Mouse (Mus musculus): ENCODE results near the gene Ptrh2. TPM values are rescaled to one million over a fixed set of nuclear protein-coding genes. Genes with fewer than 3 reads are reported as not detected.

Gene Ptrh2
- polyA plus RNA-seq, 1 experiment from 2014 or later = 19.4 TPM

GRCm38 (mm10) chr11:86678957-86679356, 4.8 kb upstream of the Ptrh2 start:
- peak; percentile 27 for DNase-seq (ENCODE audit: low spot score)
- Histone ChIP-seq H3K4me1 (replicated peaks; ENCODE audit: control insufficient read depth, insufficient read depth) (no peaks in the 10 kb centered on the region), H3K4me3 (ENCODE audit: low read depth, low read length) (no peak overlapping the region), H3K36me3 (ENCODE audit: control insufficient read depth, insufficient read depth, low read length) (no peaks in the 10 kb centered on the region), H3K9ac (ENCODE audit: low read length) (no peak overlapping the region), H3K27ac (replicated peaks) (no peak overlapping the region), H3K4me2 (replicated peaks; ENCODE audit: low read depth) (no peak overlapping the region), H3K27me3 (ENCODE audit: control insufficient read depth, insufficient read depth, low read length) (no peaks in the 10 kb centered on the region), H3K9me3 (ENCODE audit: control insufficient read depth, low read length) (no peaks in the 10 kb centered on the region)
- 63% methylated on average over 5 of the region's 5 CpGs for WGBS
- ATAC-seq (ENCODE audit: low FRiP score, low TSS enrichment) = 0 out of 2 replicates have a peak, but pooled peaks have one; percentile 11
- TF ChIP-seq CTCF (IDR thresholded peaks at IDR 0.05; ENCODE audit: low read depth) (no peak), EP300 (optimal IDR thresholded peaks at IDR 0.05) (no peak)

GRCm38 (mm10) chr11:86680729-86681128, 3.1 kb upstream of the Ptrh2 start:
- Histone ChIP-seq H3K4me2 (replicated peaks; ENCODE audit: low read depth) (no peak overlapping the region), H3K36me3 (ENCODE audit: control insufficient read depth, insufficient read depth, low read length) (no peaks in the 10 kb centered on the region), H3K27me3 (ENCODE audit: control insufficient read depth, insufficient read depth, low read length) (no peaks in the 10 kb centered on the region), H3K4me3 (ENCODE audit: low read depth, low read length) (no peak overlapping the region), H3K27ac (replicated peaks) (no peak overlapping the region), H3K4me1 (replicated peaks; ENCODE audit: control insufficient read depth, insufficient read depth) (no peaks in the 10 kb centered on the region), H3K9me3 (ENCODE audit: control insufficient read depth, low read length) (no peaks in the 10 kb centered on the region), H3K9ac (ENCODE audit: low read length) (no peak overlapping the region)
- DNase-seq (ENCODE audit: low spot score) (no peak), ATAC-seq (ENCODE audit: low FRiP score, low TSS enrichment) (no peak)
- TF ChIP-seq CTCF (IDR thresholded peaks at IDR 0.05; ENCODE audit: low read depth) (no peak), EP300 (optimal IDR thresholded peaks at IDR 0.05) (no peak)
- WGBS = 90% methylated on average over 3 of the region's 3 CpGs

DNA sequence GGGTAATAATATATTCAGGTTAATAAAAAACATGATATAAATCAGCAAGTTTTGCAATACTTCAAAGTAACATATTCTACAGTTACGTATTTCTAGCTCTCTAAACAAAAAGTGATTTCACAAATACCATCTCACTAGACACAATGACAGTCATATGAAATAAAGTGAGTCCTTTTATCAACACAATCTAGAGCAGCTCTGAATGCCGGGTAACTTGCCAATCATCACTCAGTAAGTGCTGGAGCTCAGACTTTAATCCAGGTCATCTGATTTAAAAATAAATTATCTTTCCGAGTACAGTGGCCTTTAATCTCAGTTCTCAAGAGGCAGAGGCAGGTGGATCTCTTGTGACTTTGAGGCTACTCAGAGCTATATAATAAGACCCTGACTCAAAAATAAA, 2.4 kb upstream of the Ptrh2 start:
- TF ChIP-seq EP300 (optimal IDR thresholded peaks at IDR 0.05) (no peak), CTCF (IDR thresholded peaks at IDR 0.05; ENCODE audit: low read depth) (no peak)
- no peaks in the 10 kb centered on the region for H3K27me3 ChIP-seq (ENCODE audit: control insufficient read depth, insufficient read depth, low read length)
- H3K4me2 ChIP-seq (replicated peaks; ENCODE audit: low read depth) = no peak overlapping the region
- DNase-seq (ENCODE audit: low spot score) = no peak
- H3K27ac ChIP-seq (replicated peaks) = no peak overlapping the region
- no peaks in the 10 kb centered on the region for H3K9me3 ChIP-seq (ENCODE audit: control insufficient read depth, low read length)
- H3K4me3 ChIP-seq (ENCODE audit: low read depth, low read length) = no peak overlapping the region
- ATAC-seq (ENCODE audit: low FRiP score, low TSS enrichment) = no peak
- H3K9ac ChIP-seq (ENCODE audit: low read length) = no peak overlapping the region
- WGBS = 72% methylated on average over 3 of the region's 3 CpGs
- no peaks in the 10 kb centered on the region for H3K36me3 ChIP-seq (ENCODE audit: control insufficient read depth, insufficient read depth, low read length)
- no peaks in the 10 kb centered on the region for H3K4me1 ChIP-seq (replicated peaks; ENCODE audit: control insufficient read depth, insufficient read depth)

DNA sequence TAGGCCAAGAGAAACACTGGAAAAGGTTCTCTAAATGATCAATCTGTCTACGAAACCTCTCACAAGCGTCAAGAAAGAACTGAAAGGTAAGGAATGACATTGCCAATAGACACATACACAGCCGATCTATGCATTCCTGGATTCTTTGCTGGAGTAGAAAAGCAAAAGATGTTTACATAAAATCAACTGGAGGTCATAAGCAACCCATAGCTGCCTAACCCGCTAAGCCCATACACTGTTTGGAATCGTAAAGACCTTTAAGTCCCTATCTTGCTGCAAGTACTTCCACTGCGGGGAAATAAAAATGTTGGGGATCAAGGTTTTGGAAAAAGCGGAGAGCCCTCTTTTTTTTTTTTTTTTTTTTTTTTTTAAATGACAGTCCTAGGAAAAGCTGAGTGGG, 924 bp upstream of the Ptrh2 start:
- 22% methylated on average over 7 of the region's 7 CpGs for WGBS
- H3K9ac ChIP-seq (ENCODE audit: low read length) = peak overlapping the region; percentile 89

DNA sequence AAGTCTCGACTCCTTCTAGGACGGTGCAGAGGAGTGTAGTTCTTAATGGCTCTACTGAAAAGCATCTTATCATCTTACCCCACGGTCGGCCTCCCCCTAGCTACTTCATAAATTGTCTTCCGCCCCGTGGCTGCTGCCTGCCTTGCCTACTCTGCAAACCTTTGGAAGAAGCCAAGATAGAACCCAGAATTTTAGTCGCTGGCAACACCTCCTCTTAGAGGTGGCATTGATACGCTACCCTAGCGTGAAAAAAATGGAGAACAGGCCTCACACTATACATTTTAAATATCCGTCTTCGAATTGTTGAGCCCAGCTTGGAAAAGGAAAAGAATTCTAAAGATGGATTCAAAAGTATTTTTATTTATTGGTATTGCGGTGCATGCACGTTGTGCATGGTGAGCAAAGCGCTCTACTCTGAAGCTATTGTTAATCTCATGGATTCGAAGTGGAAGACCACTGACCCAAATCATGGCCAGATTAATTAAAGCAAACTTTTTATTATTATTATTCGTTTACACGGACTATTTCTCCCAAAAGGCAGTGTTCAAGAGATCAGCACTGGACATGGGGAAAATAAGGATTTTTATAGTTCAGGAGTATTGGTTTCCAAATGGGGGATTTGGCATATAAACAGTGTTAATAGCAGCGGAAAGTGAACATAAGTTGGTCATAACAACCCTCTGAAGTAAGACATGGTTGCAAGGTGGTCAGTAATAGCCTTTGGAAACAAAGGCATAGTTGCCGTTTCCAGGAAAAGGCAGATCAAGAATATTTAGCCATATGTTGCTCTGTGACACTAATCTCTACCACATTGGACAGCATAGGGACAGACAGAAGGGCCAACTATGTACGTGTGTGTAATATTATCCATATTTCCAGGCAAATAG, 584 bp downstream of the Ptrh2 start:
- peak overlapping the region; percentile 95 for H3K27ac ChIP-seq (replicated peaks)
- TF ChIP-seq CTCF (IDR thresholded peaks at IDR 0.05; ENCODE audit: low read depth) (no peak), EP300 (optimal IDR thresholded peaks at IDR 0.05) (peak; percentile 1)
- 3% methylated on average over 20 of the region's 20 CpGs for WGBS
- DNase-seq (ENCODE audit: low spot score) (no peak), ATAC-seq (ENCODE audit: low FRiP score, low TSS enrichment) (no peak)
- no peaks in the 10 kb centered on the region; the same call in 1 of the 2 replicates for H3K36me3 ChIP-seq (ENCODE audit: control insufficient read depth, insufficient read depth, low read length)
- H3K4me3 ChIP-seq (ENCODE audit: low read depth, low read length) = peak overlapping the region; percentile 74
- H3K4me1 ChIP-seq (replicated peaks; ENCODE audit: control insufficient read depth, insufficient read depth) = no peaks in the 10 kb centered on the region
- H3K4me2 ChIP-seq (replicated peaks; ENCODE audit: low read depth) = peak overlapping the region; percentile 65
- H3K9ac ChIP-seq (ENCODE audit: low read length) = peak overlapping the region; percentile 62
- H3K27me3 ChIP-seq (ENCODE audit: control insufficient read depth, insufficient read depth, low read length) = no peaks in the 10 kb centered on the region
- H3K9me3 ChIP-seq (ENCODE audit: control insufficient read depth, low read length) = no peaks in the 10 kb centered on the region

More for the DNA sequence above, 924 bp upstream of the Ptrh2 start:
- DNase-seq (ENCODE audit: low spot score) = no peak
- no peaks in the 10 kb centered on the region for H3K36me3 ChIP-seq (ENCODE audit: control insufficient read depth, insufficient read depth, low read length)
- H3K27me3 ChIP-seq (ENCODE audit: control insufficient read depth, insufficient read depth, low read length) = no peaks in the 10 kb centered on the region
- no peak for ATAC-seq (ENCODE audit: low FRiP score, low TSS enrichment)
- H3K4me2 ChIP-seq (replicated peaks; ENCODE audit: low read depth) = peak overlapping the region; percentile 67
- TF ChIP-seq CTCF (IDR thresholded peaks at IDR 0.05; ENCODE audit: low read depth) (no peak), EP300 (optimal IDR thresholded peaks at IDR 0.05) (no peak)
- no peaks in the 10 kb centered on the region for H3K9me3 ChIP-seq (ENCODE audit: control insufficient read depth, low read length)
- no peak overlapping the region for H3K27ac ChIP-seq (replicated peaks)
- H3K4me3 ChIP-seq (ENCODE audit: low read depth, low read length) = peak overlapping the region; percentile 74
- H3K4me1 ChIP-seq (replicated peaks; ENCODE audit: control insufficient read depth, insufficient read depth) = no peaks in the 10 kb centered on the region

- no peaks in the 10 kb centered on the region for H3K9me3 ChIP-seq (ENCODE audit: control insufficient read depth, low read length)
- H3K4me2 ChIP-seq (replicated peaks; ENCODE audit: low read depth) = no peak overlapping the region
- no peak overlapping the region for H3K27ac ChIP-seq (replicated peaks)
- H3K9ac ChIP-seq (ENCODE audit: low read length) = no peak overlapping the region; the same call in 1 of the 2 replicates
- ATAC-seq (ENCODE audit: low FRiP score, low TSS enrichment) = no peak
- 79% methylated on average over 1 of the region's 1 CpGs for WGBS
- H3K4me1 ChIP-seq (replicated peaks; ENCODE audit: control insufficient read depth, insufficient read depth) = no peaks in the 10 kb centered on the region
- no peak for DNase-seq (ENCODE audit: low spot score)
- no peaks in the 10 kb centered on the region for H3K27me3 ChIP-seq (ENCODE audit: control insufficient read depth, insufficient read depth, low read length)
- no peak overlapping the region for H3K4me3 ChIP-seq (ENCODE audit: low read depth, low read length)
- no peak for TF ChIP-seq CTCF (IDR thresholded peaks at IDR 0.05; ENCODE audit: low read depth)
- no peak for TF ChIP-seq EP300 (optimal IDR thresholded peaks at IDR 0.05)
- H3K36me3 ChIP-seq (ENCODE audit: control insufficient read depth, insufficient read depth, low read length) = no peaks in the 10 kb centered on the region; the same call in 1 of the 2 replicates
These were observed 1.6 kb downstream of the Ptrh2 start for GRCm38 (mm10) chr11:86685366-86685765.

Measured in stomach, postnatal 0 days (tissue).